Mouse (Mus musculus) ovary, postnatal 10 days (tissue): ENCODE data around the gene Ptgs2.
A peak's percentile ranks its signal among the peaks of the same experiment; 100 is the strongest.

Experiments used
- DNase-seq: peaks from one replicate; pipeline ENCODE4 v3.0.0; 2022; ENCODE audit warnings: low spot score

Gene Ptgs2

DNA sequence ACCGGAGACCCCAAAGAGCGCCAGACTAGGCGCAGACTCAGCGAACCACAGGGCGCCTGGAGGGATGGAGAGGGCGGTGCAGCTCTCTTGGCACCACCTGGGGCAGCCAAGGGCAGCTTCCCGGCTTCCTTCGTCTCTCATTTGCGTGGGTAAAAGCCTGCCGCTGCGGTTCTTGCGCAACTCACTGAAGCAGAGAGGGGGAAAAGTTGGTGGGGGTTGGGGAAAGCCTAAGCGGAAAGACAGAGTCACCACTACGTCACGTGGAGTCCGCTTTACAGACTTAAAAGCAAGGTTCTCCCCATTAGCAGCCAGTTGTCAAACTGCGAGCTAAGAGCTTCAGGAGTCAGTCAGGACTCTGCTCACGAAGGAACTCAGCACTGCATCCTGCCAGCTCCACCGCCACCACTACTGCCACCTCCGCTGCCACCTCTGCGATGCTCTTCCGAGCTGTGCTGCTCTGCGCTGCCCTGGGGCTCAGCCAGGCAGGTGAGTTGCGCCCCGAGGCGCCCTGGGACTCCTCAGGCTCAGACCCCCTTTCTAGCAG, at the start of gene Ptgs2:
TSS of gene Ptgs2 (plus strand) at position 242 of the 544 bp plus-strand sequence.
- peak; percentile 3 for DNase-seq

DNA sequence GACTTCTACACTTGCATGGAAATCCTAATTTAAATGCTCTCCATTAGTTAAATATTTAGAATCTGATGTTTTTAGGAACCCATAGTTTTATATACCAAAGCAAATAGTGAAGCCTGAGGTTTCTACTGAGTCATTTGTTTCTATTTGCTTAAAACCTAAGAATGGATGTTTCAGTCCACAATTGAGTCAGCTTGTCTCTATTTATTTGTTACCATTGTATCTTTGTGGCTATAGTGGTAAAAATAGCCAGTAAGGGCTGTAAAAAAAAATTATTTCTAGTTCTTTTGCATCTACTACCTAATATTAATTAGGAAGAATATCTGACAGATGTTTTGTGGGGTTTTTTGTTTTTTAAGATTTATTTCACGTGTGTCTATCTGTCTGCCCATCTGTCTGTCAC, 49.6 kb upstream of the Ptgs2 start:
- no peak for DNase-seq

DNA sequence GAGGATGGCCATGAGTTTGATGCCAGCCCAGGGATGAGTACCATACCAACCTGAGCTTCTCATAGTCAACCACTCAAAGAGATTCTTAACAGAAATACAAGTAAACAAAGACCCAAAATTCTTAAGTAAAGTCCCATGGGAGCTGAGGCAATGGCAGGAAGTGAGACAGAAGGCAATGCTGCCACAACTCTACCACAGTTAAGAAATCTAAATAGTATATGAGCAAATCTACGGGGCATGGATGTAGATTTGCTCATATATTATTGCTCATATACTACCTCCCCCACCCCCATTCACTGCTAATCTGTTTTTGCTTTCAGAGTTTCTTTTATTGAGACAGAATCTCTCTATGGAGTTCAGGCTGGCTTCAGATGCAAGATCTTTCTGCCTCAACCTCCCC, 34.1 kb upstream of the Ptgs2 start:
- DNase-seq: no peak

DNA sequence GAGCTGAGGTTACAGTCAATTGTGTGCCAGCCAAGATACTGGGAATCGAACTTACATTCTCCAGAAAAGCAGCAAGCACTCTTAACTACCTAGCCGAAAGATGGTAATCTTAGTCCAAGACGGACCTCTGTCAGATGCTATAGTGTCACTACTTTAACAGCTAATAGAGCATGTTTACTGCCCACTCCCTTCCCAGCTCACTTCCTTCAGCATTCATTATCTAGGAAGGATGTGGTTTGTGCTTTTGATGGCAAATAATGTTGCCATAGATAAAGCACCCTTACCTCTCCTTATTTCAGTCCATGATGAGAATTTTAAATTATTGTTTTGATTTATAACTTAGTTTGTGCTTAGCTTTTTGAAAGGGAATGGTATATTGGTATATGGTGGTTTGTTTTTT, 27.0 kb upstream of the Ptgs2 start:
- no peak for DNase-seq

DNA sequence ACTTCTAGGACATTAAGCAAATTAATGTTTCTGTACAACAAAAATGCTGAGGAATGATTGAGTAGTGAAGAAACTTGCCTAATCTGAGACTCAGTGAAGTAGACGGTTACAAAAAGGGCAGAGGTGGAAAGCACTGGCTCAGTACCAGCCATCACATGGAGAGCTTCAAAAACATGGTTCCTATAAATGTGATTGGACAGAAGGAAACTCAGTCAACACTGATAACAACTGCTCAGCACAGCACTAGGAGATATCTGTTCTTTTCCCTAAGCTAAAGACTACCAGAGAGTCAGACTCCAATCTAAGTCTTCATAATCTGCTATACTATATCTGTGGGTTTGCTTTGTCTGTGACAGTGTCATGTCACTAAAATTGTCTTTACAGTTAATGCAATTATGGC, 25.2 kb upstream of the Ptgs2 start:
- no peak for DNase-seq

DNA sequence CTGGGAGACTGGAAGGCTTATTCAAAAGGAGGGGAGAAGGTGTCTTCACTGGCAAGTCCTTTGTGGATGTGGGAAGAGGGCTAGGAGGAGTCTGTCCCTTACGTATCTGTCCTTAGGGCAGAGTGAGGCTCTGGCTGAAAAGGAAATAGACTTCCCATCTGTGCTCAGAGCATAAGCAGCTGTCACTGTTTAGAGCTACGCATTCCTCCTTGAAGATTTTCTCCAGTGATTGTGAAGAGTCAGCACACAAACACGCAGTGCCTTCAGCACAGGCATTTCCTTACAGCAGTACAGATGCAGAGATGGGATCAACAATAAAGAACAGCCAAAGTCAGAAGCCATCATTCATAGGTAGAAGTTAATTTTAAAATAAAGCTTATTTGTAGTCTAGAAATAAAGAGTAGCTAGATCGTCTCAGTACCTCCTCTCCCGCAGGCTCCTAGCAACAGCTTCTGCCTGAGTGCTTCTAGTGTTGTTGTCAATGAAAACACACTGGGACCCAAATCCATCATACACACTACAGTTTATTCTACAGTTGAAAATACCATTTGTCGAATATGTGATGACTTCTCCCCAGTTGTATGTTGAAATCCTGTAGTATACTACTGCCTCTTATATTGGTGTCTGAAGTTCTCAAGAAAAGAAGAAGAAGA, 10.7 kb upstream of the Ptgs2 start:
- no peak for DNase-seq

DNA sequence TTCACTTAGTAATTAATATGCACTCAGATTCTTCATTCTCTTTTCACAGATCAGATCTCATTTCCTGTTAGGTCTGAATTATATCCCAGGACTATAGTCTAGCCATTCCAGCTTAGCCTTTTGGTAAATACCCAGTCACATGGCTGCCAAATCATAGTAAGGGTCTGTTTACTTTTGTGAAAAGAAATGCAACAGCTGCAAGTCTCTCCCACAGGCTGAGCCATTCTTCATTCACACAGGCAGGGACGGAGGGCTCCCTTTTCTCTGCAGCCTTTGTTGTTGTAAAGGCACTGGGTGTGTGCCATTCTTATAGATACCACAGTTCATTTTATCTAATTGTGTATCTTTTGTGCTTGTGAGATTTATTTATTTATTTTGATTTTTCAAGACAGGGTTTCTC, 9.6 kb upstream of the Ptgs2 start:
- no peak for DNase-seq

DNA sequence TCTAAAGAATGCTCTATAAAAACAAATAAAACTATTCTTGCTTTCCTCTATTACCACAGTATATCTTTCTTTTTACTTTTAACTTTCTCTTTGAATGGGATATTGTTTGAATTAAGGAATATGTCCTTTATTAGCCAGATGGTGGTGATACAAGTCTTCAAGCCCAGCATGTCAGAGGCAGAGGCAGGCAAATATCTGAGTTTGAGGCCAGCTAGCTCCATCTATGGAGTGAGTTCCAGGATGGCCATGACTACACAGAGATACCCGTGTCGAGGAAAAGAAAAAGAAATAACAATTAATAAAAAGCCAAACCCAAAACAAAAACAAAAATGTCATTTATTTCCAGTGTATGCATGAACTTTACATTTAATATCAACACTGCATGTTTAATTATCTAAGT, 2.8 kb upstream of the Ptgs2 start:
- no peak for DNase-seq

DNA sequence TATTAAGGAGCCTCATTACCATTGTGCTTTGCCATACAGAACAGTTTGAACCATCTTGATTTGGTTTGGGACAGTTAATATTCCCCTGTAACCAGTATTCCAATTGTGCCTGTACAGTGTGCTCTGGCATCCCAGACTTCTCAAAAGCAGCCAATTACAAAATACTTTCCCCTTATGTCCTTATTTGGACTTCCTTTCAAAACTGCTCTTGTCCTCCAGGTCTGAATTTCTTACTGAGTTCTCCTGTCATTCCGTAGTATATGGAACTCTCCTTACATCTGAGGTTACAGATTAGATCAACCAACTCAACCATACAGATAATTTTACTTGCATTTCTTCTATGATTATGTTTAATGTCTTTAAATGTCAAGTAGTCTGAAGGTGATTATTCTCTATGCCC, 2.1 kb upstream of the Ptgs2 start:
- no peak for DNase-seq

DNA sequence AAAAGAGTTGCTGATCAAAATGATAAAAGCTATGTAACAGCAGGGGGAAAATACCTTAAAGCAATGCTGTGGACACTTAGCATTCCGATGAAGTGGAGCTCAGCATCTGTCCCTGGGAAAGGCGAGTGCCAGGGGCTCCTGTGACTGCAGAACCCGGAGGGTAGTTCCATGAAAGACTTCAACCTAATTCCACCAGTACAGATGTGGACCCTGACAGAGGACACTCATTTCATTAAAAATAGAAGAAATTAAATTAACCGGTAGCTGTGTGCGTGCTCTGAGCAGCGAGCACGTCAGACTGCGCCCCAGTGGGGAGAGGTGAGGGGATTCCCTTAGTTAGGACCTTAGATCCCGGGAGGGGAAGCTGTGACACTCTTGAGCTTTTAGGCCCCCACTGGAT, 457 bp upstream of the Ptgs2 start:
- no peak for DNase-seq

DNA sequence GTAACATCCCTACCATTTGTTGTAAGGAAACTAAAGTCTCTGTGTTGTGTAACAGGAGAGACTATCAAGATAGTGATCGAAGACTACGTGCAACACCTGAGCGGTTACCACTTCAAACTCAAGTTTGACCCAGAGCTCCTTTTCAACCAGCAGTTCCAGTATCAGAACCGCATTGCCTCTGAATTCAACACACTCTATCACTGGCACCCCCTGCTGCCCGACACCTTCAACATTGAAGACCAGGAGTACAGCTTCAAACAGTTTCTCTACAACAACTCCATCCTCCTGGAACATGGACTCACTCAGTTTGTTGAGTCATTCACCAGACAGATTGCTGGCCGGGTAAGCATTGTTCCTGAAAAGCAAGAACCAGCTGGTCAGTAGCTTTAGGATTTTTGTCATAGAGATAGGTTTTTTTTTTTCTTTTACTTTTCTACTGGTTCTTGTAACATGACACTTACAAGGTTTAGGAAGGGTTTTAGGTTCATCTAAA, 4.4 kb downstream of the Ptgs2 start:
- no peak for DNase-seq

DNA sequence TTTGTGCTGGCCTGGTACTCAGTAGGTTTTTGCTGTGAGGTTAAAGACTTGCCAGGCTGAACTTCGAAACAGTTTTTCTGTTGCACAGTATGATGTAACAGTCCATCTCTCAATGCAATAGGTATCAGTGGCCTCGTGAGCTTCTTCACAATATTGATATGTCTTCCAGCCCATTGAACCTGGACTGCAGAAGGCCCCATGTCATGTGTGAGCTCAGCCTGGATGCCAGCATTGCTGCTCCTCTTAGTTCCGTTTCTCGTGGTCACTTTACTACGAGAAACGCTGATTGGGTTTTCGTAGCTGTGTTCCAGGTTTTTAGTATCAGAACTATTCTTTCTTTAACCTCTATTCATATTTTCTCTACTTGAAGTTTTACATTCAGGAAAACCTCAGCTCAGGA, 6.9 kb downstream of the Ptgs2 start:
- DNase-seq: no peak

DNA sequence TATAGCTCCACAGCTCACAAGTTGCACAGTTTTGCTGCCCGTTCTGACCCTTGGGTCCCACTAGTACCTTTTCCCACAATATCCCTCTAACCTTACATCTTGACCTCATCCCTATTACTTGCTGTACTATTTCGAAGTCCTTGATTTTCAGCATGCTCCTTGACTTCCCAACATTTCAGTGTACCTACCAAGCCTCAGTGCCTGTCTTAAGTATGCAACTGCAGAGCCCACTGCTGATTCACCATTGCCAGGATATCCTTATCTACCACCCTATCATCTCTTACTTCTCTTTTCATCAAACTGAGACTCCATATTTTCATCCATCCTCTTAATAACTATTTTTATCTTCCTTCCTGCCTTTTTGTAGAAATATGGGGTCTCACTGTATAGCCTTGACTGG, 9.8 kb downstream of the Ptgs2 start:
- no peak for DNase-seq

DNA sequence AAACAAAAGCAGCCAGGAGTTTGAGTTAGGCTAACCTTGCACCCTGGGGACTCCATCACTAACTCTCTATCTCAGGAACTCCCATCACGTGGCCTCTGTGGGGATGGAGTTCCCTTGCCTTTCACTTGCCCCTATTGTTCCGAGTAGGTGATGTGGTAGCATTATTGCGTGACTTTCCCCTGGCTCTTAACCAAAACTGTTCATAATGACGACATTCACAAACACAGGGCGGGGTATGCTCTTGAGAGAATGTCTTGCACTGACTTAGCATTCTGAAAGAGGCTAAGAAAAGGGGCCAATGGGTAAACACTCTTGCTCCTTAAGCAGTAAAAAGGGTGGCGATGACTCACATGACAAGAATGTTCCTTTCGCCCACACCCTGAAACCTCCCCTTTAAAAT, 15.5 kb downstream of the Ptgs2 start:
- DNase-seq: no peak

DNA sequence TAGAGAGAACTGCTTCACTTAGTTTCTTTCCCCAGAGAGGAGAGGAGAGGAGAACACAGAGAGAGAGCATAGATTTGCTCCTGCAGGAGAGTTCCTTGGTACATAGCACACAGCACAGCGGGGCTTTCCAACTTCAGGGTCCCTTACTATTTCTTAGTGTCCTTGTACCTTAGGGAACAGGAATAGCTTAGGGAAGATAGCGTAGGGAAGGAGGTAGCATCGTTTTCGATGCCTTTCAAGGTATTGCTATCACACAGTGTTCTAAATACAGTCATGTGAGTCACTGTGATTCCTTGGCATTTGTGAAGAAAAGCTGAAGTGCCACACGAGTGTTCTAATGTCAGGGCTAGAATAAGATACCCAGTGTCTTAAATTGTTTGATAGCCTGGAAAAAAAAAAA, 18.5 kb downstream of the Ptgs2 start:
- DNase-seq: no peak

DNA sequence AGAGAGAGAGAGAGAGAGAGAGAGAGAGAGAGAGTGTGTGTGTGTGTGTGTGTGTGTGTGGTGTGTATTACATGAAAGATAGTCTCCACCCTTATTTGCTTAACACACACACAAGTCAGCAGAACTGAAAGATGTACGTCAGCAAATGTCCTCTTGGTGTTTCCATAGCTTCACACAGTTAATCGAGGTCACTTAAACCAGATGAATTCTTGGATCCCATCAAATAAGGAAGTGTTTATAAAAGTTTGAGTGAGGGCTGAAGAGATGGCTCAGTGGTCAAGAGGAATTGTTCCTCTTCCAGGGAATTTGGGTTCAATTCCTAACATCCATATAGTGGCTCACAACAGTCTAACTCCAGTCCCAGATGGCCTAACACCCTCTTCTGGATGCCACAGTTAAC, 25.7 kb downstream of the Ptgs2 start:
- no peak for DNase-seq

DNA sequence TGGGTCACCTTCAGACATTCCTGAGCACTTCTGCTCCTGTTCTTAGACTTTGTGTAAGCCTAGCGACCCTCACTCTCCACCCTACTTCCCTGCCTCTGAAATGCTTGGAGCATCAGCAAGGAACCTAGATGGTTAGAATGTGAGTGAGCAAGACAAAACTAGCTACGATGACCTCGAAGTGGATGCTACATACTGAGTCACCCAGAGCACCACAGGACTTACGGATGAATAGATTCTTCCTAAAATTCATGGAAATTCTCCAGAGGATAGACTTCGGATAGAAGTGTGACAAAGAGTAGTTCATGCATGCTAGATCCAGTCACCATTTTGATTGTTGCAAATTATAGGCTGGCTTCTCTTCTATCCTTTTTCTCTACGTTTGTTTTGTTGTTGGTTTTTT, 30.2 kb downstream of the Ptgs2 start:
- DNase-seq: no peak

DNA sequence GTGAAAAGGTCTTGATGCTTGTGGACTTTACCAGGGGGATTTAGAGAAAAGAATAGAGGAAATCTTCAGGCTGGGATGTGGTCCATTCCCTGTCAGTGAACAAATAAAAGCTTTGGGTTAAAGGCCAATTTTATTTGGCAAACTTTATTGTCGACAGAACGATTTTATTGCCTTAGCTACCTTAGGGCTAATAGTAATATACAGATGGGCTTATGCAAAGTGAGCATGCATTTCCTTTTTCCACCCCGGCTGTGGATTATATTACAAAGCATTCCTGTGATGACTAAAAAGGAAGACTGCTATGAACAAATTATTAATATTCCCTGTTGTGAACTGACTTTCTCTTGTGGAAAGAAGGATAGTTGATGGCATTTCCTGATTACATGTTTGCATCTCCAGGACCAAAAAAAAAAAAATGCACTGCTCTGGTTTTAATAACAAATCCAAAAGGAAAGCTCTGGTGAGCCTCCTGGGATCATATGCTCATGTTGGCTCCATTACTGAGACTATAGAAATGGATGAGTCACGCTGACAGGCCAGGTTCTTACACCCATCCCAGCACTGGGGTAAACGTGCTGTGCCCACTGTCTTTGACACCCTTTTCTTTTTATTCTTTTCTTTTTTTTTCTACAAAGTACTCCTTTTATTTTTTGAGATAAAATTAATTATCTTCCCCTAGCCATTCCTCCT, 30.9 kb downstream of the Ptgs2 start:
- no peak for DNase-seq

DNA sequence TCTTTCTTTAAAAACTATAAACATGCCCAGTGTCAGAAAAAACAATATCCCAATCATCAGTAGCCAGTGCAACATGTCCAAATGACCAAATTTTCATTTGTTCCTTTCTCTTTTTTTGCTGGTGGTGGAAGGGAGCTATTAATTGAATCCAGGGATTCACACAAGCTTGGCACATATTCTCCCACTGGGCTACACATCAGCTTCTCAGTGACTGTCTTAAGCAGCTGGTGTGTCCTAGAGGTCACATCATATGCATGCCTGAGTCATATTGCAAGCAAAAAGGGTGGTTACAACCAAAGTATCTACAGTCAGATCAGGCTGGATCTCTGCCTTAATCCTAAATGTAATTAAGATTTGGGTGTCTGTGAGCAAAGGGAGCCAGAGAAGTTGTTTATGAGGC, 35.5 kb downstream of the Ptgs2 start:
- DNase-seq: no peak

DNA sequence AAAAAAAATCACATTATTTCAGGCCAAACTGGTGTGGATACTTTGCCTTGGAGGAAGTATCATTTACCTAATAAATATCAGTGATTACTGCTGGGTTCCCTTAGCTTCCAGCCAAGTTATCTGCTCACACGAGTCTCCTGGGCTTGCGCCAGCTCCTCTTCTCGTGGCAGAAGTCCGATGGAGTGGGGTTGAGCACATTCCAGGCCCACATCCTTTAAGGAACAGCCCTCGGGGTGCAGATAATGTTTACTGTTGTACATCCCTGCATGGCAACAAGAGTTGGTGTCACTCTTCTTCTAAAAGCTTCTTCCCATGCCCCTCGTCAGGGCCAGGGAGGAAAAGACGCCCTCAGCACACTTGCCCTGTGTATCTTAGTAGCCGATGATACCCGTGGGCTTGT, 39.9 kb downstream of the Ptgs2 start:
- no peak for DNase-seq

DNA sequence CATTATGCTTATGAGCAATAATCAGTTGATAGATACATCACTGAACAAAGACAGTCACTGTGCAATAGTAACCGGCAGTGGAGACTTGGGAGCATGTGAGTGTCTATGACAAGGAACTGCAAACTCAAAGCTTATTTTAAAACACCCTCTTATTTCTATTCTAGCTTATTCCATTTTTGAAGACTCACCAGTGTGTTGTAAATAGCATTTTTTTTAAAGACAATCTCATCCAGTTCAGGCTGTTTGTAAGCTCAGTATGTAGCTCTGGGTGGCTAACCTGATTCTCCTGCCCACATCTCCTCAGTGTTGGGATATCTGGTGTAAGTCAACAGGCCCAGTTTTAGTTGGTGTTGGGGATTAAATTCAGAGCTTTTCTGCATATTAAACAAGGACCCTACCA, 42.1 kb downstream of the Ptgs2 start:
- DNase-seq: no peak

DNA sequence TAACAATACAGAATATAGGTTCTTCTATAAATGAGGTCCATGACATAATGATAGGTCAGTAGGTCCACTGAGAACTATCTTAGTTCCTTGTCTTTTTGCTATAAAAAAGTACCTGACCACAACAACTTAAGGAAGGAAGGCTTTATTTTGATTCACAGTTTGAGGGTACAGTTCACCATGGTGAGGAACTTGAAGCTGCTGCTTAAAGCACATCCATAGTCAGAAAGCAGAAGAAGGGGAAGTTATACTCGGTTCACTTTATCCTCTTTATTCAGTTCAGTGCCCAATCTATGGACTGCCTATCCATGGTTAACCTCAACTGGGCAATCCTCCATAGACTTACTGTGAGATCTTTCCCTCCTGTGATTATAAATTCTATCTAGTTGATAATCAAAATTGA, 43.7 kb downstream of the Ptgs2 start:
- no peak for DNase-seq

DNA sequence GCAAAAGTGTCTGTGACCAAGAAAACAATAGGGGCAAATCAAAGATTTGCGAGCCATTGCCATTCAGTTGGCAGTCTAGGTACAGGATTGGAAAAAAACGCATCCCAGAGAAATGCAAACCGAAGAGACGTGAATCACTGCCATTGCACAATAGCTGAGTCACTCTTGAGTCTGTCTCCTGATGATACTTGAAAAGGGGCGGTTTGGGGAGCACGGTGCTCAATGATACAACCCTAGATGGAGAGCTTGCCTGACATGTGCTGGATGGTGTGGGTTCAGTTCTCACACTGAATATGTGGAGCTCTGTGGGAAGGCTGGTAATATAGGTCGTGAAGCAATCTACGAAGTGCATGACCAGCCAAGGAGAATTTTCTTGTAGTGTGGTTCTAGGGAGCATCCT, 45.2 kb downstream of the Ptgs2 start:
- no peak for DNase-seq

DNA sequence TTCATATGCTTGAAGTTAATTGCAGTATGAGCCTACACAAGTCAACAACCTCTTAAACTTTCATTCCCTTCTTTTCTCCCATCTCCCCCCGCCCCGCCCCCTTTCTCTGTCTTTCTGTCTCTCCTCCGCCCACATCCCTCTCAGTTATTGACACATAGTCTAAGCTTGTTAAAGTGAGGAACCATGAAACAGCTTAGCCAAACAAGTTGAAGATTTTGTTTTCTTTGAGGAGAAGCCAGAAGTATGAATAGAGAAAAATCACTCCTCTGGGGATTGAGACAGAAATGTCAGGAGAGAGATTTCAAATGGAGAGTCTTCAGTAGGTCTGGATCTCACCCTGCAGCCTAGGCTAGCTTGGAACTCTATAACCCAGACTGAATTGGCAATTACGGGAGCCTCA, 47.4 kb downstream of the Ptgs2 start:
- DNase-seq: no peak
